Mouse (Mus musculus): ENCODE results near the gene Sdhaf4. TPM values are rescaled to one million over a fixed set of nuclear protein-coding genes. Genes with fewer than 3 reads are reported as not detected.

The Sdhaf4 gene
- not detected in 2 replicates for polyA plus RNA-seq (2012; ENCODE audit: insufficient read depth, insufficient read length, low replicate concordance, missing spikeins)

GRCm38 (mm10) chr1:24005070-24005804 is at the start of gene Sdhaf4:
Gene Sdhaf4 (minus strand): TSS chr1:24005656.
- under 1% methylated on average over 47 of the region's 47 CpGs for WGBS
- TF ChIP-seq POLR2A (IDR thresholded peaks at IDR 0.05; ENCODE audit: insufficient read depth, low read depth, low read length) (peak; percentile 91), CTCF (IDR thresholded peaks at IDR 0.05; ENCODE audit: insufficient read depth, low read depth, low read length) (no peak)

GRCm38 (mm10) chr1:24046730-24047510 is 41.5 kb upstream of the Sdhaf4 start:
- Histone ChIP-seq H3K27ac (ENCODE audit: insufficient read depth, low read depth, low read length) (no peak overlapping the region), H3K4me3 (ENCODE audit: insufficient read depth, low read depth, low read length) (no peak overlapping the region), H3K4me1 (ENCODE audit: control insufficient read depth, insufficient read depth, low read length) (no peaks in the 10 kb centered on the region)
- WGBS = 74% methylated on average over 6 of the region's 6 CpGs
- no peak for TF ChIP-seq CTCF (IDR thresholded peaks at IDR 0.05; ENCODE audit: insufficient read depth, low read depth, low read length)
- TF ChIP-seq POLR2A (IDR thresholded peaks at IDR 0.05; ENCODE audit: insufficient read depth, low read depth, low read length) = no peak

More at GRCm38 (mm10) chr1:24005070-24005804, at the start of gene Sdhaf4:
- Histone ChIP-seq H3K4me3 (ENCODE audit: insufficient read depth, low read depth, low read length) (peak within 1 kb of the TSS; percentile 91), H3K4me1 (ENCODE audit: control insufficient read depth, insufficient read depth, low read length) (no peaks in the 10 kb centered on the region), H3K27ac (ENCODE audit: insufficient read depth, low read depth, low read length) (peak within 1 kb of the TSS; percentile 98)

- H3K4me3 ChIP-seq (ENCODE audit: insufficient read depth, low read depth, low read length) = no peak overlapping the region
- TF ChIP-seq CTCF (IDR thresholded peaks at IDR 0.05; ENCODE audit: insufficient read depth, low read depth, low read length) = no peak
- TF ChIP-seq POLR2A (IDR thresholded peaks at IDR 0.05; ENCODE audit: insufficient read depth, low read depth, low read length) = no peak
- H3K27ac ChIP-seq (ENCODE audit: insufficient read depth, low read depth, low read length) = no peak overlapping the region
- no peaks in the 10 kb centered on the region for H3K4me1 ChIP-seq (ENCODE audit: control insufficient read depth, insufficient read depth, low read length)
- WGBS = 75% methylated on average over 5 of the region's 5 CpGs
Observed at GRCm38 (mm10) chr1:24045627-24046026, 40.2 kb upstream of the Sdhaf4 start.

- H3K27ac ChIP-seq (ENCODE audit: insufficient read depth, low read depth, low read length) = no peak overlapping the region
- H3K4me3 ChIP-seq (ENCODE audit: insufficient read depth, low read depth, low read length) = no peak overlapping the region
- TF ChIP-seq CTCF (IDR thresholded peaks at IDR 0.05; ENCODE audit: insufficient read depth, low read depth, low read length) (no peak), POLR2A (IDR thresholded peaks at IDR 0.05; ENCODE audit: insufficient read depth, low read depth, low read length) (no peak)
- WGBS = 61% methylated on average over 5 of the region's 5 CpGs
- no peaks in the 10 kb centered on the region for H3K4me1 ChIP-seq (ENCODE audit: control insufficient read depth, insufficient read depth, low read length)
Observed at GRCm38 (mm10) chr1:24043007-24043406, 37.6 kb upstream of the Sdhaf4 start.

- Histone ChIP-seq H3K4me1 (ENCODE audit: control insufficient read depth, insufficient read depth, low read length) (no peaks in the 10 kb centered on the region), H3K27ac (ENCODE audit: insufficient read depth, low read depth, low read length) (no peak overlapping the region), H3K4me3 (ENCODE audit: insufficient read depth, low read depth, low read length) (no peak overlapping the region)
- 70% methylated on average over 2 of the region's 2 CpGs for WGBS
- TF ChIP-seq POLR2A (IDR thresholded peaks at IDR 0.05; ENCODE audit: insufficient read depth, low read depth, low read length) = no peak
- no peak for TF ChIP-seq CTCF (IDR thresholded peaks at IDR 0.05; ENCODE audit: insufficient read depth, low read depth, low read length)
Observed at GRCm38 (mm10) chr1:24033759-24034423, 28.4 kb upstream of the Sdhaf4 start.

- no peak for TF ChIP-seq POLR2A (IDR thresholded peaks at IDR 0.05; ENCODE audit: insufficient read depth, low read depth, low read length)
- TF ChIP-seq CTCF (IDR thresholded peaks at IDR 0.05; ENCODE audit: insufficient read depth, low read depth, low read length) = no peak
- H3K4me3 ChIP-seq (ENCODE audit: insufficient read depth, low read depth, low read length) = no peak overlapping the region
- H3K27ac ChIP-seq (ENCODE audit: insufficient read depth, low read depth, low read length) = 0 out of 2 replicates have a peak overlapping the region, but pooled peaks have one; percentile 51
- H3K4me1 ChIP-seq (ENCODE audit: control insufficient read depth, insufficient read depth, low read length) = peaks cover 2% of the 10 kb centered on the region
- 42% methylated on average over 6 of the region's 6 CpGs for WGBS
Observed at GRCm38 (mm10) chr1:24010821-24011220, 5.4 kb upstream of the Sdhaf4 start.

GRCm38 (mm10) chr1:24010016-24010415 is 4.6 kb upstream of the Sdhaf4 start:
- H3K4me1 ChIP-seq (ENCODE audit: control insufficient read depth, insufficient read depth, low read length) = peaks cover 2% of the 10 kb centered on the region
- no peak overlapping the region for H3K4me3 ChIP-seq (ENCODE audit: insufficient read depth, low read depth, low read length)
- TF ChIP-seq POLR2A (IDR thresholded peaks at IDR 0.05; ENCODE audit: insufficient read depth, low read depth, low read length) (no peak), CTCF (IDR thresholded peaks at IDR 0.05; ENCODE audit: insufficient read depth, low read depth, low read length) (no peak)
- no peak overlapping the region for H3K27ac ChIP-seq (ENCODE audit: insufficient read depth, low read depth, low read length)
- WGBS = 93% methylated on average over 6 of the region's 6 CpGs

- no peak overlapping the region for H3K4me3 ChIP-seq (ENCODE audit: insufficient read depth, low read depth, low read length)
- H3K27ac ChIP-seq (ENCODE audit: insufficient read depth, low read depth, low read length) = no peak overlapping the region
- TF ChIP-seq POLR2A (IDR thresholded peaks at IDR 0.05; ENCODE audit: insufficient read depth, low read depth, low read length) = no peak
- no peak for TF ChIP-seq CTCF (IDR thresholded peaks at IDR 0.05; ENCODE audit: insufficient read depth, low read depth, low read length)
- H3K4me1 ChIP-seq (ENCODE audit: control insufficient read depth, insufficient read depth, low read length) = peaks cover 2% of the 10 kb centered on the region
- 91% methylated on average over 8 of the region's 8 CpGs for WGBS
Observed at GRCm38 (mm10) chr1:24007621-24008020, 2.2 kb upstream of the Sdhaf4 start.
